Mouse (Mus musculus) megakaryocyte, adult 5-6 weeks (primary cell): Measurements from ENCODE around the gene Gm9639. TPM values are rescaled to one million over a fixed set of nuclear protein-coding genes. Genes with fewer than 3 reads are reported as not detected.
"Not testable (repeated sequence)": the region's sequence is repeated elsewhere in the genome, so short reads cannot be mapped to it uniquely, and the experiment has no call there.

Source experiments
- ATAC-seq: 2 replicates; pipeline ENCODE4 v1.8.0; 2016; ENCODE audit warnings: mild to moderate bottlenecking, inconsistent platforms; ENCODE audit not compliant: poor library complexity, severe bottlenecking
- total RNA-seq, 2 experiments: library from RNA; stranded (forward) in 1 of 2; stranded (reverse) in 1 of 2; fragments of 153-499, 151-499 nt in 1 of 2; fragments of 221-1000, 200-1000 nt in 1 of 2; gene quantifications; 2 replicates each; pipeline versions ENCODE4 v1.2.3 to v1.2.4; 2015 to 2017

Gene Gm9639
- total RNA-seq, 2 experiments from 2014 or later, result not detected

DNA sequence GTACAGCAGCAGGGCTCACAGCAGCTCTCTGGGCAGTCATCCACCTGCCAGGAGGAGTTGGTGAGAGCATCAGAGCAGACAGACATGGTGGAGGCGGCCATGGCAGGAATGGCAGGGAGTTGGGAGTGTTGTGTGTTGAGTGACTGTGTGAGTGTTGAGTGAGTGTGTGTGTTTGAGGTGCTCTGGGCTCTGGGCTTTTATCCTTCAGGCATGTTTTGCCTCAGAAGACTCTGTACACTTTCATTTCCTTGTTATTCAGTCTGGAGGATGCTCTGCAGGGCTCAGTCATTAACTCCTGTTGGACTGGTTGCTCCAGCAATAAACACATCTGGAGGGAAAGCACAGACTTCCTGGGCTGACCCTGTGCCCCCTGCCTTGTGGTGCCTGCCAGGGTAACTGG lies 35.3 kb downstream of the Gm9639 start, which contains the start of gene Gm3233:
Gene Gm3233 (minus strand): TSS at position 101 of the 400 bp plus-strand sequence.
- ATAC-seq, result not testable (repeated sequence)

DNA sequence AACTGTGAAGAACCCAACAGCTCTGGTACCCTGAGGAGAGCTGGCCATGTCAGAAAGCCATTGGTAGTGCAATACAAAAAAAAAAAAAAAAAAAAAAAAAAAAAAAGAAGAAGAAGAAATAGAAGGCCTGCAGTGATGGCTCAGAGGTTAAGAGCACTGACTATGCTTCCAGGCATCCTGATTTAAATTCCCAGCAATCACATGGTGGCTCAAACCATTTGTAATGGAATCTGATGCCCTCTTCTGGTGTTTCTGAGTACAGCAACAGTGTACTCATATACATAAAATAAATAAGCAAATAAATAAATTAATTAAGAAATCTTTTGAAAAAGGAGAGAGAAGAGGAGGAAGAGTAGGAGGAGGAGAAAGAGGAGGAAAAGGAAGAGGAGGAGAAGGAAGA lies 41.4 kb downstream of the Gm9639 start:
- no peak for ATAC-seq

DNA sequence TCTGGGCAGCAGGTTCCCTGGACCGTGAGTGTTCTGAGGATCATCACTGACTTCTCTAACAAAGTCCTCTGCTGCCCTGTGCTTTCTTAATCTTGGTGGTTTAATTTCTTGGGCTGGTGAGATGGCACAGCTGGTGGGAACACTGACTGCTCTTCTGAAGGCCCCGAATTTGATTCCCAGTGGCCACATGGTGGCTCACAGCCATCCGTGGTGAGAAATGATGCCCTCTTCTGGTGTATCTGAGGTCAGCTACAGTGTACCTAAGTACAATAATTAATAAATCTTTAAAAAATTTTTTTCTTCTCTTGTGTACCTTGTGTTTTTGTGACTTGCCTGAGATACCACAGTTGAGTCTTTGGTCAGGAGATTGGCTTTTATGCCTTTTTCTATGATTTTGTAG lies 42.6 kb downstream of the Gm9639 start:
- not testable (repeated sequence) for ATAC-seq

DNA sequence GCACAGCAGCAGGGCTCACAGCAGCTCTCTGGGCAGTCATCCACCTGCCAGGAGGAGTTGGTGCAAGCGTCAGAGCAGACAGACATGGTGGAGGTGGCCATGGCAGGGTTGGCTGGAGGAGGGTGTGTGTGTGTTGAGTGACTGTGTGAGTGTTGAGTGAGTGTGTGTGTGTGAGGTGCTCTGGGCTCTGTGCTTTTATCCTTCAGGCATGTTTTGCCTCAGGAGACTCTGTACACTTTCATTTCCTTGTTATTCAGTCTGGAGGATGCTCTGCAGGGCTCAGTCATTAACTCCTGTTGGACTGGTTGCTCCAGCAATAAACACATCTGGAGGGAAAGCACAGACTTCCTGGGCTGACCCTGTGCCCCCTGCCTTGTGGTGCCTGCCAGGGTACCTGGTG lies 43.6 kb downstream of the Gm9639 start, which contains the start of gene Gm9736:
Gene Gm9736 (minus strand): TSS at position 101 of the 400 bp plus-strand sequence.
- not testable (repeated sequence) for ATAC-seq

DNA sequence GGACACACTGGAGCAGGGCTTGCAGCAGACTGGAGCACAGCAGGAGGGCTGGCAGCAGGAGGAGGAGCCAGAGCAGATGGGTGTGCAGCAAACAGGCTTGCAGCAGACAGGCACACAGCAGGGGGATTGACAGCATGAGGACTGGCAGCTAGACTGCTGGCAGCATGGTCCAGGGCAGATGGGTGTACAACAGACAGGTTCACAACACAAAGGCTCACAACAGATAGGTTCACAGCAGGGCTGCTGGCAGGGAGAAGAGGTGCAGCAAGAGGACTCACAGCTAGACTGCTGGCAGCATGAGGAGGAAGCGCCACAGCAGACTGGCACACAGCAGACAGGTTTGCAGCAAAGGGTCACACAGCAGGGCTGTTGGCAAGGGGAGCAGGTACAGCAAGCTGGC lies 44.2 kb downstream of the Gm9639 start:
- not testable (repeated sequence) for ATAC-seq

Other genes with a start within 250 kb of the Gm9639 start
Only the 30 nearest of the 33 such genes appear.
- 82.8 and 97.8 TPM in 2 replicates for gene Pttg1ip, start 213.4 kb downstream of the Gm9639 start, total RNA-seq (2015)
- 50.0 and 54.8 TPM in 2 replicates for gene Pttg1ip, start 213.4 kb downstream of the Gm9639 start, total RNA-seq (2017)
- 22.1 and 22.7 TPM in 2 replicates for gene Sumo3, start 189.0 kb downstream of the Gm9639 start, total RNA-seq (2015)
- 118 and 137 TPM in 2 replicates for gene Sumo3, start 189.0 kb downstream of the Gm9639 start, total RNA-seq (2017)
- not detected in 2 replicates for gene Gm49325, start 188.9 kb downstream of the Gm9639 start, total RNA-seq (2015)
- not detected in 2 replicates for gene Gm49325, start 188.9 kb downstream of the Gm9639 start, total RNA-seq (2017)
- 15.3 and 18.1 TPM in 2 replicates for gene Ube2g2, start 172.8 kb downstream of the Gm9639 start, total RNA-seq (2015)
- 27.4 and 40.0 TPM in 2 replicates for gene Ube2g2, start 172.8 kb downstream of the Gm9639 start, total RNA-seq (2017)
- not detected in 2 replicates for gene Tspear, start 108.5 kb downstream of the Gm9639 start, total RNA-seq (2015)
- gene Tspear, start 108.5 kb downstream of the Gm9639 start, total RNA-seq (2017), result not detected in 2 replicates
- not detected in 2 replicates for gene Gm19402, start 104.3 kb downstream of the Gm9639 start, total RNA-seq (2015)
- gene Gm19402, start 104.3 kb downstream of the Gm9639 start, total RNA-seq (2017), result not detected in 2 replicates
- not detected in 2 replicates for gene Gm9508, start 97.8 kb downstream of the Gm9639 start, total RNA-seq (2015)
- not detected in 2 replicates for gene Gm9508, start 97.8 kb downstream of the Gm9639 start, total RNA-seq (2017)
- not detected in 2 replicates for gene Gm10272, start 88.5 kb downstream of the Gm9639 start, total RNA-seq (2015)
- not detected in 2 replicates for gene Gm10272, start 88.5 kb downstream of the Gm9639 start, total RNA-seq (2017)
- gene Gm10024, start 83.6 kb downstream of the Gm9639 start, total RNA-seq (2015), result not detected in 2 replicates
- gene Gm10024, start 83.6 kb downstream of the Gm9639 start, total RNA-seq (2017), result not detected in 2 replicates
- not detected in 2 replicates for gene Gm10142, start 79.3 kb downstream of the Gm9639 start, total RNA-seq (2015)
- not detected in 2 replicates for gene Gm10142, start 79.3 kb downstream of the Gm9639 start, total RNA-seq (2017)
- not detected in 2 replicates for gene Krtap12-1, start 74.5 kb downstream of the Gm9639 start, total RNA-seq (2015)
- not detected in 2 replicates for gene Krtap12-1, start 74.5 kb downstream of the Gm9639 start, total RNA-seq (2017)
- not detected in 2 replicates for gene Gm10100, start 68.6 kb downstream of the Gm9639 start, total RNA-seq (2015)
- not detected in 2 replicates for gene Gm10100, start 68.6 kb downstream of the Gm9639 start, total RNA-seq (2017)
- not detected in 2 replicates for gene Gm18596, start 52.4 kb downstream of the Gm9639 start, total RNA-seq (2015)
- not detected in 2 replicates for gene Gm18596, start 52.4 kb downstream of the Gm9639 start, total RNA-seq (2017)
- not detected in 2 replicates for gene Gm9736, start 43.7 kb downstream of the Gm9639 start, total RNA-seq (2015)
- gene Gm9736, start 43.7 kb downstream of the Gm9639 start, total RNA-seq (2017), result not detected in 2 replicates
- not detected in 2 replicates for gene Gm3233, start 35.4 kb downstream of the Gm9639 start, total RNA-seq (2015)
- not detected in 2 replicates for gene Gm3233, start 35.4 kb downstream of the Gm9639 start, total RNA-seq (2017)
- not detected in 2 replicates for gene Gm3238, start 23.8 kb downstream of the Gm9639 start, total RNA-seq (2015)
- gene Gm3238, start 23.8 kb downstream of the Gm9639 start, total RNA-seq (2017), result not detected in 2 replicates
- gene Gm7138, start 18.1 kb downstream of the Gm9639 start, total RNA-seq (2015), result not detected in 2 replicates
- not detected in 2 replicates for gene Gm7138, start 18.1 kb downstream of the Gm9639 start, total RNA-seq (2017)
- gene Gm3250, start 12.5 kb downstream of the Gm9639 start, total RNA-seq (2015), result not detected in 2 replicates
- not detected in 2 replicates for gene Gm3250, start 12.5 kb downstream of the Gm9639 start, total RNA-seq (2017)
- gene Gm7137, start 6.9 kb downstream of the Gm9639 start, total RNA-seq (2015), result not detected in 2 replicates
- gene Gm7137, start 6.9 kb downstream of the Gm9639 start, total RNA-seq (2017), result not detected in 2 replicates
- gene Gm19668, start 4.1 kb upstream of the Gm9639 start, total RNA-seq (2015), result not detected in 2 replicates
- gene Gm19668, start 4.1 kb upstream of the Gm9639 start, total RNA-seq (2017), result not detected in 2 replicates
- not detected in 2 replicates for gene Gm9507, start 16.8 kb upstream of the Gm9639 start, total RNA-seq (2015)
- not detected in 2 replicates for gene Gm9507, start 16.8 kb upstream of the Gm9639 start, total RNA-seq (2017)
- gene Gm2696, start 19.6 kb upstream of the Gm9639 start, total RNA-seq (2015), result not detected in 2 replicates
- gene Gm2696, start 19.6 kb upstream of the Gm9639 start, total RNA-seq (2017), result not detected in 2 replicates
- not detected in 2 replicates for gene Krtap10-4, start 32.0 kb upstream of the Gm9639 start, total RNA-seq (2015)
- gene Krtap10-4, start 32.0 kb upstream of the Gm9639 start, total RNA-seq (2017), result not detected in 2 replicates
- gene Krtap10-10, start 40.9 kb upstream of the Gm9639 start, total RNA-seq (2015), result not detected in 2 replicates
- gene Krtap10-10, start 40.9 kb upstream of the Gm9639 start, total RNA-seq (2017), result not detected in 2 replicates
- gene Gm36176, start 51.7 kb upstream of the Gm9639 start, total RNA-seq (2015), result not detected in 2 replicates
- gene Gm36176, start 51.7 kb upstream of the Gm9639 start, total RNA-seq (2017), result not detected in 2 replicates
- gene Gm10318, start 57.8 kb upstream of the Gm9639 start, total RNA-seq (2015), result not detected in 2 replicates
- gene Gm10318, start 57.8 kb upstream of the Gm9639 start, total RNA-seq (2017), result not detected in 2 replicates
- not detected in 2 replicates for gene Gm3285, start 66.9 kb upstream of the Gm9639 start, total RNA-seq (2015)
- not detected in 2 replicates for gene Gm3285, start 66.9 kb upstream of the Gm9639 start, total RNA-seq (2017)
- gene Lrrc3, start 107.5 kb upstream of the Gm9639 start, total RNA-seq (2015), result 0.07 TPM in 1 of 2 replicates, not detected in the other
- not detected in 2 replicates for gene Lrrc3, start 107.5 kb upstream of the Gm9639 start, total RNA-seq (2017)
- 15.2 and 20.7 TPM in 2 replicates for gene Trpm2, start 175.5 kb upstream of the Gm9639 start, total RNA-seq (2015)
- gene Trpm2, start 175.5 kb upstream of the Gm9639 start, total RNA-seq (2017), result 33.5 and 35.8 TPM in 2 replicates
- gene 1810043G02Rik, start 183.4 kb upstream of the Gm9639 start, total RNA-seq (2015), result 9.1 and 12.3 TPM in 2 replicates
- 12.2 and 15.8 TPM in 2 replicates for gene 1810043G02Rik, start 183.4 kb upstream of the Gm9639 start, total RNA-seq (2017)